Mouse (Mus musculus) 3134 (cell line): ENCODE measurements around the gene Slc3a1.

Source experiments
- DNase-seq: peaks from one replicate; pipeline ENCODE4 v3.0.0-alpha.2; 2011; ENCODE audit warnings: low spot score; ENCODE audit not compliant: insufficient read length; ENCODE audit errors: extremely low read depth

Gene Slc3a1

GRCm38 (mm10) chr17:85028093-85028739 is at the start of gene Slc3a1:
Gene Slc3a1, plus strand, starts transcription at chr17:85028376.
- DNase-seq = no peak

GRCm38 (mm10) chr17:84981721-84982120 is 46.5 kb upstream of the Slc3a1 start:
- DNase-seq = no peak

- DNase-seq = no peak
Observed at GRCm38 (mm10) chr17:84982735-84983134, 45.4 kb upstream of the Slc3a1 start.

GRCm38 (mm10) chr17:84986368-84986767 is 41.8 kb upstream of the Slc3a1 start:
- DNase-seq = no peak

GRCm38 (mm10) chr17:84987834-84988410 is 40.3 kb upstream of the Slc3a1 start:
- DNase-seq = peak; percentile 7

- no peak for DNase-seq
Observed at GRCm38 (mm10) chr17:84988514-84988913, 39.7 kb upstream of the Slc3a1 start.

GRCm38 (mm10) chr17:84995844-84996243 is 32.3 kb upstream of the Slc3a1 start:
- no peak for DNase-seq

- no peak for DNase-seq
Observed at GRCm38 (mm10) chr17:84997639-84998038, 30.5 kb upstream of the Slc3a1 start.

- no peak for DNase-seq
Observed at GRCm38 (mm10) chr17:84999636-85000035, 28.5 kb upstream of the Slc3a1 start.

GRCm38 (mm10) chr17:85013485-85013884 is 14.7 kb upstream of the Slc3a1 start:
- DNase-seq = no peak

GRCm38 (mm10) chr17:85014632-85015031 is 13.5 kb upstream of the Slc3a1 start:
- no peak for DNase-seq

GRCm38 (mm10) chr17:85018344-85018743 is 9.8 kb upstream of the Slc3a1 start:
- DNase-seq = no peak

- DNase-seq = no peak
Observed at GRCm38 (mm10) chr17:85018794-85019193, 9.4 kb upstream of the Slc3a1 start.

GRCm38 (mm10) chr17:85020343-85020742 is 7.8 kb upstream of the Slc3a1 start:
- no peak for DNase-seq

- DNase-seq = no peak
Observed at GRCm38 (mm10) chr17:85023247-85024167, 4.7 kb upstream of the Slc3a1 start.

- DNase-seq = no peak
Observed at GRCm38 (mm10) chr17:85024237-85024636, 3.9 kb upstream of the Slc3a1 start.

GRCm38 (mm10) chr17:85025151-85025550 is 3.0 kb upstream of the Slc3a1 start:
- DNase-seq = no peak

- no peak for DNase-seq
Observed at GRCm38 (mm10) chr17:85026436-85026835, 1.7 kb upstream of the Slc3a1 start.

- no peak for DNase-seq
Observed at GRCm38 (mm10) chr17:85027247-85027646, 929 bp upstream of the Slc3a1 start.

- DNase-seq = no peak
Observed at GRCm38 (mm10) chr17:85028797-85029196, 621 bp downstream of the Slc3a1 start.

- no peak for DNase-seq
Observed at GRCm38 (mm10) chr17:85030651-85031050, 2.5 kb downstream of the Slc3a1 start.

GRCm38 (mm10) chr17:85033087-85033486 is 4.9 kb downstream of the Slc3a1 start:
- DNase-seq = no peak
